Mouse (Mus musculus) CD4-positive, CD25-positive, alpha-beta regulatory T cell, adult 9 weeks (primary cell): ENCODE data around the gene Gm3045. TPM values are rescaled to one million over a fixed set of nuclear protein-coding genes. Genes with fewer than 3 reads are reported as not detected.

Experiments used
- polyA plus RNA-seq: library from polyadenylated mRNA; unstranded; fragments of 100-300 nt; shearing (Covaris generic); gene quantifications from one replicate; pipeline ENCODE4 v1.2.1, GENCODE M21; 2017

Gm3045 gene
- polyA plus RNA-seq = not detected

GRCm38 (mm10) chr13:56426365-56426764 is at the start of gene Gm3045:
TSS of gene Gm3045 (plus strand) at chr13:56426594.

GRCm38 (mm10) chr13:56438211-56439075 is 12.0 kb downstream of the Gm3045 start, which contains the start of gene Slc25a48:
TSS of gene Slc25a48 (plus strand) at chr13:56438355.

GRCm38 (mm10) chr13:56482146-56482545 is 55.8 kb downstream of the Gm3045 start, which contains the start of gene Il9:
TSS of gene Il9 (minus strand) at chr13:56482246.

Other genes starting within 250 kb of the Gm3045 start
- gene Tifab, start 247.7 kb upstream of the Gm3045 start, polyA plus RNA-seq = 0.33 TPM
- not detected for gene Neurog1, start 174.4 kb upstream of the Gm3045 start, polyA plus RNA-seq
- gene Cxcl14, start 130.0 kb upstream of the Gm3045 start, polyA plus RNA-seq = not detected
- gene Slc25a48, start 11.8 kb downstream of the Gm3045 start, polyA plus RNA-seq = not detected
- not detected for gene Il9, start 55.7 kb downstream of the Gm3045 start, polyA plus RNA-seq
- gene Fbxl21, start 95.9 kb downstream of the Gm3045 start, polyA plus RNA-seq = 2.5 TPM
- not detected for gene Lect2, start 121.9 kb downstream of the Gm3045 start, polyA plus RNA-seq
- gene Tgfbi, start 182.9 kb downstream of the Gm3045 start, polyA plus RNA-seq = 0.62 TPM